Mouse (Mus musculus): ENCODE data around the gene Iglon5.

Iglon5 gene

DNA sequence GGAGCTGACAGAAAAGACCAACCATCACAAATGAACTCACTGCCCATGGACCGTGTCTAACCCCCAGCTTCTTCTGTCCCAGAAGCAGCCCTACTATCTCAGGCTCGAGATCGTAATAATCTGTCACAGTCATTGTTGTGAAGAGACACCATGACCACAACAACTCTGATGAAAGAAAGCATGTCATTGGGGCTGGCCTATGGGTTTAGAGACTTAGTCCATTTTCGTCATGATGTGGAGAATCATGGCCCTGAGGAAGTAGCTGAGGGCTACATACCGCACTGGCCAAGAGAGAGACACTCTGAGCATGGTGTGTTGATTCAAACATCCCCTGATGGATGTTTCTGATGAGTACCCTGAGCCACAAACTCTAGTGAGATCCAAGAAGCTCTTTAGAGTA, 55.2 kb downstream of the Iglon5 start:
- in situ Hi-C loops (cut with MboI, MseI) = no loop called here

GRCm38 (mm10) chr7:43432891-43433290, 57.0 kb downstream of the Iglon5 start:
- in situ Hi-C loops (cut with MboI, MseI) = no loop called here

DNA sequence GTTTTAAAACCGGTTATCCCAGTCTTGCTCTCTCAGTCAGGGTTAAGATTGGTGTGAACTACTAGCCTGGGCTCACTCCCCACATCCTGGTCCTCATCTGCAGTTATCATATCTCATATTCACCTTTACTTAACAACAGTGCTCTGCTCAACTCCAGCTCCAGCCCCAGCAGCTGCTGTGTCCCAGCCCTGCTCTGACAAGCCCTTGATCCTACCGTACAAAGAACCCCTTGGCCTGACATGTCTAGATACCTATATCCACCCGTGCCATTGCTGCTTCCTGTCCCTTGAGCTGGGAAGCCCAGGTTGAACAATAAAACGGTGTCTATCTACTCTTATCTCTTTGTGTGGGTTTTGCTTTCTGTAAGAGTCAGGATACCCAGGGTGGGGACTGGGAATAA, 60.4 kb downstream of the Iglon5 start:
- in situ Hi-C loops (cut with MboI, MseI) = no loop called here

- in situ Hi-C loops (cut with MboI, MseI) = no loop called here
These were observed 62.5 kb downstream of the Iglon5 start, which contains the start of gene Lim2 for GRCm38 (mm10) chr7:43427406-43427805. Lim2 (plus strand) TSS chr7:43427670.

DNA sequence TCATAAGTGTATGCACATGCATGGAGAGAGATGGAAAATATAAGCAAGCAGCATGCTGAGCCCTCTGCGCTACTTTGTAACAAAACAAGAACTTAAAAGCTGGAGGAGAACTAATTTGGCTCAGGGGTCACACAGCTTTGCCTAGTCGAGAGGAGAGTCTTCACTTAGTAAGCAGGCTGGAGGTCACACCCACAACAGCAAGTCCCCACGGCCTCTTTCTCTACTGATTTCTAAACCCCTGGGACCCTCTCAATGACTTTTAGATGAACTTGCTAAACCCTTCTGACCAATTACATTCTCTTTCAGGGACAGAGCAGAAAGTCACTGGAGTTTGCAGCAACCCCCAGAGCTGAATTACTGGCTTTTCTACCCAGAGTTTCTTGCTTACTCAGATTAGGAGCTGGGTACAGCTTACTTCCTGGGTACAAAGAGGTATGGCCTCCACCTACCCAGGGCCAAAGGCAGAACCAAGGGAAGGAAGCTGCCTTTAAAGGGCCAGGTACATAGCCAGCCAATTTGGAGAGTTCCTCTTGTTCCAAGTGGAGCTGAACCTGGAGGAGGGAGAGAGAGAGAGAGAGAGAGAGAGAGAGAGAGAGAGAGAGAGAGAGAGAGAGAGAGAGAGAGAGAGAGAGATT, 65.8 kb downstream of the Iglon5 start:
- in situ Hi-C loops (cut with MboI, MseI) = no loop called here

DNA sequence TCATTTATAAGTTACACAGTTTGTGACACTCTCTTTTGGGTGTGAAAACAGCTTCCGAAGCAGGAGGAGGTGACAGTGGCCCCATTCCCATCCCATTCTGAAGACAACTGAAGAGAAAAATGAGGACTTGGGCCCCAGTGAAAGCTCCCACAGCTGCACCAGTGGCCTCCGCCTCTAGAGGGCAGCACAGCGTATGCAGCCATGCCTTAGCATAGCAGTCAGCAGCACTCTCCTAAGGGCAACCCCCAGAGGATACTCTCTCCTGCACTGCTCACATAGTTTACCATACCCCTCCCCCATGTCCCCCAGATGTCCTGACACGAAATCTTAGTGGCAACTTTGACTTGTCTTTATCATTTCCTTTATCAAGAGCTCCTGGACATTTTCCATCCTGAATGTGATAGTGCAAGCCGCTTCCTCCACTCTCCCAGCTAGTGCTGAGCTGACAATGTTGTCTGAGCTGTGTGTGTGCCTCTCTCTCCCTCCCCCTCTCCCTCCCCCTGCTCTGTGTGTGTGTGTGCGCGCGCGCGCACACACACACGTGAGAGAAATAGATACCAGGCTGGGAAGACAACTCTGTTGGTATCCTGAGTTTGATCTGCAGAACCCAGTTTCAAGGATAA, 66.8 kb downstream of the Iglon5 start:
- in situ Hi-C loops (cut with MboI, MseI) = no loop called here

All from T-helper 17 cell (primary cell).